Mouse (Mus musculus): ENCODE measurements around the gene Olfr1101. TPM values are rescaled to one million over a fixed set of nuclear protein-coding genes. Genes with fewer than 3 reads are reported as not detected.

Gene Olfr1101
- polyA plus RNA-seq (2017; shearing (Covaris generic)): not detected

DNA sequence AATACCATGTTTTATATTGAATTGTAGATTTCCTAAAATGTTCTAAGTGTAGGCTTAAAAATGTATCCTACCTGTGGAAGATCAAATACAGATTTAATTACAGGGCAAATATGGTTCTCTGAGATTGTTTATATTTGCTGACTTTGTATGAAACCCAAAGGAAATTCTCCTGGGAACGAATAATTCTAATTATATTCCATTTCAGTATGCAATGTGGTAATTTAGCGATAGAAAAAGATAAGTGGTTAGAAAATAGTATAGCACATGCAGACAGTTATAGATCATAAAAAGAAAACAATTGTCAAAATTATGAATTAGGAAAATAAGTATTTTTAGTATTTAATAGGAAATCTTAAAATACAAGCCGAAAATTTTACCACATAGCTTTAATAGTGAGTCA, at the start of gene Olfr1101:
Olfr1101 (minus strand) TSS at position 101 of the 400 bp plus-strand sequence.
- no peak for ATAC-seq

GRCm38 (mm10) chr2:87036431-87036830, 45.4 kb upstream of the Olfr1101 start, which contains the start of gene Olfr1105:
Gene Olfr1105, minus strand, starts transcription at chr2:87036531.
- no peak for ATAC-seq

DNA sequence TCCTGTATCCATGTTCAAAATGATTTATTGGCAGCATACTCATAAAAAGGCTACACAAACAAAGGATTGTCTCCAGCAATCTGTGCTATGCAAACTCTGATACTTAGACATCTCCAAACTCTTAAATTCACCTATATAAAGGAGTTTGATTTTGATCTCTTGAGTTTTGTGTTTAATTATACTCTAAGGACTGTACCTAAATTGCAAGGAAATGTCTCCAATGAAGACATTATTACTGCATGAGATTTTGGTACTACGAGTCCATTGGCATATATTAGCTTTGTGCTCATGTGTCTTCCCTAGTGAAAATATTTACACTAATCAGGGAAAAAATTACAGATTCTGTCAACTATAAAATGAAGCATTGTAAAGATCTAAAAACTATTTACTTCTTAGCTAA, 36.0 kb upstream of the Olfr1101 start, which contains the start of gene Olfr1104:
Olfr1104 (minus strand) TSS at position 101 of the 400 bp plus-strand sequence.
- no peak for ATAC-seq

DNA sequence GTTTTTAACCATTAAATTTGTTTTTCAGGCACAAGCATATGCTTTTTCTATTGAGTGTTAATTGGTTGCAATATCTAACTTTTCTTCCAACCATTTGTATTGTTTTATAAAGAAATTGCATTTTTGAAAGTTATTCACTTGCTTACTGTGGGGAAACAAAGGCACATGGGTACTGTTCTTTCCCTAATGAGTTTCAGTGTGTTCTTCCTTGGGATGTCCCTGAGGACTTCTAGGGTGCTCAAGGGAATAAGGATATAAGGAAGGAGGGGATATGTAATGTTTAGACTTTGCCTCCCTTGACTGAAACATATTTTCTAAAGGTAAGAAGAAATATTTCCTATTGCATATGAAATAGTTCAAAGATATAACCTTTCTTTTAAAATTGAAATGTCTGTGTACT, 7.1 kb upstream of the Olfr1101 start, which contains the start of gene Olfr1102:
Olfr1102 (plus strand) TSS at position 301 of the 400 bp plus-strand sequence.
- no peak for ATAC-seq

- no peak for ATAC-seq
Observed at GRCm38 (mm10) chr2:86979854-86980253, 11.2 kb downstream of the Olfr1101 start, which contains the start of gene Olfr1100. Gene Olfr1100, minus strand, starts transcription at chr2:86979954.

DNA sequence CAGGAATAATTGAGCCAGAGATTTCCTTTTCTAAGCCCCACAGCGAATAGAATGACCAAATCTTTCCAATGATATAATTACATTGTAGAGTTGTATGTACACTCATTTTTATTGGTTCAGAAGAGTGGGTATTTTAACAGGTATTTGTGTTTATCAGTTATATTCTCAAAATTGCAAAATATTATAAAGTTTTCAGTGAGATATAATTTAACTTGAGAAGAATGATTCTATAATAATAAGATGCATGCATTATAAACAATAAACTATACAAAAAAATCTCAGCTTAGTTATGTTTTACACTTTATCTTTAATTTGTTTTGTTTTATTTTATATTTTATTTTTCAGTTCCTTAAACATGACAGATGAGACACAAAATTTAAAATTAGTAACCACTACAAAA, 30.4 kb downstream of the Olfr1101 start, which contains the start of gene Olfr1099:
Olfr1099 (minus strand) TSS at position 101 of the 400 bp plus-strand sequence.
- no peak for ATAC-seq

Other genes starting within 250 kb of the Olfr1101 start
- gene Olfr1090, start 232.2 kb downstream of the Olfr1101 start, polyA plus RNA-seq (2017; shearing (Covaris generic)): not detected
- not detected for gene Olfr1093, start 208.7 kb downstream of the Olfr1101 start, polyA plus RNA-seq (2017; shearing (Covaris generic))
- gene Olfr141, start 181.2 kb downstream of the Olfr1101 start, polyA plus RNA-seq (2017; shearing (Covaris generic)): not detected
- gene Olfr1094, start 166.6 kb downstream of the Olfr1101 start, polyA plus RNA-seq (2017; shearing (Covaris generic)): not detected
- not detected for gene Olfr1095, start 139.5 kb downstream of the Olfr1101 start, polyA plus RNA-seq (2017; shearing (Covaris generic))
- not detected for gene Gm13723, start 116.4 kb downstream of the Olfr1101 start, polyA plus RNA-seq (2017; shearing (Covaris generic))
- gene Olfr1097, start 99.0 kb downstream of the Olfr1101 start, polyA plus RNA-seq (2017; shearing (Covaris generic)): not detected
- not detected for gene Olfr1098, start 66.7 kb downstream of the Olfr1101 start, polyA plus RNA-seq (2017; shearing (Covaris generic))
- not detected for gene Olfr1099, start 30.5 kb downstream of the Olfr1101 start, polyA plus RNA-seq (2017; shearing (Covaris generic))
- not detected for gene Olfr1100, start 11.3 kb downstream of the Olfr1101 start, polyA plus RNA-seq (2017; shearing (Covaris generic))
- gene Olfr1102, start 7.2 kb upstream of the Olfr1101 start, polyA plus RNA-seq (2017; shearing (Covaris generic)): not detected
- gene Olfr1104, start 35.9 kb upstream of the Olfr1101 start, polyA plus RNA-seq (2017; shearing (Covaris generic)): not detected
- not detected for gene Olfr1105, start 45.3 kb upstream of the Olfr1101 start, polyA plus RNA-seq (2017; shearing (Covaris generic))
- gene Olfr1106, start 61.1 kb upstream of the Olfr1101 start, polyA plus RNA-seq (2017; shearing (Covaris generic)): not detected
- not detected for gene Olfr1107, start 84.6 kb upstream of the Olfr1101 start, polyA plus RNA-seq (2017; shearing (Covaris generic))
- not detected for gene Olfr1109, start 104.8 kb upstream of the Olfr1101 start, polyA plus RNA-seq (2017; shearing (Covaris generic))
- not detected for gene Olfr259, start 123.3 kb upstream of the Olfr1101 start, polyA plus RNA-seq (2017; shearing (Covaris generic))
- not detected for gene Olfr1110, start 149.1 kb upstream of the Olfr1101 start, polyA plus RNA-seq (2017; shearing (Covaris generic))
- not detected for gene Olfr1111, start 161.4 kb upstream of the Olfr1101 start, polyA plus RNA-seq (2017; shearing (Covaris generic))
- gene Olfr1112, start 196.6 kb upstream of the Olfr1101 start, polyA plus RNA-seq (2017; shearing (Covaris generic)): not detected
- gene Olfr1113, start 217.7 kb upstream of the Olfr1101 start, polyA plus RNA-seq (2017; shearing (Covaris generic)): not detected